Mouse (Mus musculus) heart, adult 2 months (tissue): ENCODE results near the gene Gm10277. TPM values are rescaled to one million over a fixed set of nuclear protein-coding genes. Genes with fewer than 3 reads are reported as not detected.

Experiments
- DNase-seq, 2 experiments: peaks; one replicate each; pipeline ENCODE4 v3.0.0; 2021
- H3K27ac ChIP-seq: fragments of 200-600 bp; 2 replicates; pipeline ENCODE4 v1.8.1; 2022
- H3K27me3 ChIP-seq: fragments of 200-500 bp; 2 replicates; pipeline ENCODE4 v1.6.1; 2012; ENCODE audit warnings: mild to moderate bottlenecking, low read length, inconsistent platforms, mixed read lengths; ENCODE audit not compliant: control insufficient read depth, insufficient read depth
- H3K36me3 ChIP-seq: fragments of 200-500 bp; 2 replicates; pipeline ENCODE4 v1.6.1; 2012; ENCODE audit warnings: low read length, inconsistent platforms; ENCODE audit not compliant: control insufficient read depth, insufficient read depth
- H3K4me1 ChIP-seq: fragments of 200-500 bp; 2 replicates; pipeline ENCODE4 v1.6.1; 2011; ENCODE audit warnings: low read length; ENCODE audit not compliant: control insufficient read depth, insufficient read depth
- H3K4me3 ChIP-seq: fragments of 200-600 bp; 2 replicates; pipeline ENCODE4 v1.8.1; 2022
- H3K79me2 ChIP-seq: fragments of 200-500 bp; replicated peaks from 2 replicates; pipeline ENCODE4 v1.6.1; 2012; ENCODE audit warnings: mild to moderate bottlenecking, inconsistent platforms, low read length, moderate library complexity, mixed read lengths; ENCODE audit not compliant: control insufficient read depth, insufficient read depth
- H3K9ac ChIP-seq: fragments of 200-500 bp; 2 replicates; pipeline ENCODE4 v1.6.1; 2012; ENCODE audit warnings: low read depth, mild to moderate bottlenecking, control low read depth, inconsistent platforms, low read length, mixed read lengths
- CTCF ChIP-seq: fragments of 200-600 bp; IDR thresholded peaks from 2 replicates; pipeline ENCODE4 v1.8.1; 2022; ENCODE audit warnings: antibody characterized with exemption, mild to moderate bottlenecking, moderate library complexity
- EP300 ChIP-seq: fragments of 200-500 bp; IDR thresholded peaks from 2 replicates; pipeline ENCODE4 v1.6.1; 2011; ENCODE audit warnings: low read depth, low read length, control low read depth; ENCODE audit not compliant: insufficient read depth
- POLR2A ChIP-seq: fragments of 200-500 bp; IDR thresholded peaks from 2 replicates; pipeline ENCODE4 v1.6.1; 2011; ENCODE audit warnings: mild to moderate bottlenecking, low read depth, low read length, control low read depth; ENCODE audit not compliant: insufficient read depth
- WGBS: fragments of 180-500 bp; shearing (Covaris S2); methylation state at CpG from one replicate; pipeline ENCODE4 v1.1.7; 2018; 5-methylcytosine and 5-hydroxymethylcytosine counted together
- intact Hi-C: fragments of 180-260 bp; cut with DNase I; formaldehyde crosslinking; loops from one replicate; pipeline ENCODE4 v1.15.1; 2025
- polyA plus RNA-seq: library from polyadenylated mRNA; depleted of rRNA; stranded (reverse); fragments of >200 nt; gene quantifications from 2 replicates; pipeline ENCODE4 v1.2.3, GENCODE M21; 2012
- total RNA-seq, 2 experiments: library from RNA; stranded (reverse); gene quantifications; 2 replicates each; pipeline ENCODE4 v1.2.3; 2021

The Gm10277 gene
- total and polyA plus RNA-seq, 3 experiments: not detected

DNA sequence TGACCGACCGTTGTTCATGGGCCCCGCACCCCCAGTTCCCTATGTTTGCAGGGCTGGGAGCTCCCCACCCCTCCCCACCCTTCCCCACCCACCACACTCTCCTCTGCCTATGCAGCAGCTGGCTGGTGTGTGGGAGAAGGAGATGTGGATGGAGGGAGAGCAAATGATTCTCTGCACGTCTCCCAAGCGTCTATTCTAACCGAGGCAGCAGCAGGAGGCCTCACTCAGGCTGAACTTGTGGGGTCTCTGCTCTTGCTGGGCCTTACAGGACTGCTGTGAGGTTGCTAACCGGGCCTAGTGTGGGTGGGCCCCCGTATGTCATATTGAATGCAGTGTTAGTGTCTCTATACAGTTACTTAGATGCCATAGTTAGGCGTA lies 12.9 kb upstream of the Gm10277 start:
- TF ChIP-seq CTCF (no peak), EP300 (no peak), POLR2A (no peak)
- H3K27me3 ChIP-seq: no peaks in the 10 kb centered on the region
- H3K9ac ChIP-seq: peak overlapping the region; percentile 66
- peaks cover 1% of the 10 kb centered on the region; the same call in 1 of the 2 replicates for H3K79me2 ChIP-seq
- intact Hi-C loops: loop anchor here (5.0 to 10.0 kb wide), 2 partner anchors 113 to 306 kb away; partner anchors contain the start of genes Git1 and Nufip2
- DNase-seq: no peak
- 15% methylated on average over 9 of the region's 9 CpGs for WGBS
- peaks cover 24% of the 10 kb centered on the region for H3K4me1 ChIP-seq
- peak overlapping the region; percentile 97 for H3K27ac ChIP-seq
- H3K36me3 ChIP-seq: no peaks in the 10 kb centered on the region
- peak overlapping the region; percentile 52 for H3K4me3 ChIP-seq

DNA sequence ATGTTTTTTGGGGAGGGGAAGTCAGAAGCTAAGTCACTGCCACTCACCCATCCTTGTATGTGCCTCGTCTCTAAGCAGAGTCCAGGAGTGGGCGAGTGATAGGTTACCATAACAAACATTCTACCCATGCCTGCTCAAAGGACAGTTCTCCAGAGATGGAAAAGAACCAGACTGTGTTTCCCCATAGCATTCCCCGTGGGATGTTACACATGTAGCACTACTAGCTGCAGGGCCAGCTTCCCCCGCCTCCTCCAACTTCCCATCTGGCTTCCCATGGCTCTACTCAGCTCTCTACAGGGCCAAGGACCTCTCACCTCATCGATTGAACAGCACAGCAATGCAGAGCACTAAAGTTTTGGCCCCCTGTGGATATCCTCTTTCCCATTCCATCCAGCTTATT lies 7.7 kb upstream of the Gm10277 start:
- peaks cover 1% of the 10 kb centered on the region; the same call in 1 of the 2 replicates for H3K79me2 ChIP-seq
- H3K9ac ChIP-seq: no peak overlapping the region
- TF ChIP-seq POLR2A (no peak), EP300 (no peak), CTCF (no peak)
- intact Hi-C loops: no loop called here
- 43% methylated on average over 5 of the region's 5 CpGs for WGBS
- H3K36me3 ChIP-seq: peaks cover 6% of the 10 kb centered on the region
- DNase-seq: no peak
- no peak overlapping the region for H3K27ac ChIP-seq
- H3K4me1 ChIP-seq: peaks cover 14% of the 10 kb centered on the region
- no peaks in the 10 kb centered on the region for H3K27me3 ChIP-seq
- H3K4me3 ChIP-seq: no peak overlapping the region

DNA sequence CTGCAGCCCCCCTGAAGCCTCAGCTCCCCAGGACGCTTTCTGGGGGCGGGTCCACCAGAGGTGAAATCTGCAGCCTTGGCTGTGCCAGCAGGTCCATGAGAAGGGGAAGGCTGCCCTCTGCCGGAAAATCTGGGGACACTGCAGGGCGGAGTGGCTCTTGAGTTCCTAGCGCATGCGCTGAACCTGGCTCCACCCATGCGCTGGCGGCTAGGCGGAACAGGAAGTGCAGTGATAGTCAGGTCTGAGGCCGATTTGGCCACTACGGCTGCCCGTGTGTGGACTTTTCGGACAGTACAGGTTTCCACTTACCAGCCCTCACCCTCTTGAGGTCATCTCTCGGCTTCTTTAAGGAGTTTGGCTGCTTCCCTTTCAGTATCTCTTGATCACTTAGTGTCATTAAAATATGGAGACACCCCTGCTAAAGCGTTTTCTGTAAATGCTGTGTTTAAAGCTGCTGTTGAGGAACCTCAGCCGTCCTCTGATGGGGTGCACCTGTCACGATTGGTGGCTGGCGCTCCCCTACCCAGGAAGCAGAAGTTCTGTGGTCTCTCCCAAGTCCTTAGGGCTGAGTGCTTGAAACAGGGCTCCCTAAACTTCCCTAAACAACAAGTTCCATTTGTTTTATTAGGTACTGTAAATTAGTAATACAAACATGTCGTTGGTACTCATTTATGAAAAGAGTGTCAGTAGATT lies 5.8 kb upstream of the Gm10277 start:
- 2% methylated on average over 19 of the region's 19 CpGs for WGBS
- TF ChIP-seq CTCF (no peak; the same call in 1 of the 2 replicates), POLR2A (peak; percentile 96), EP300 (peak; percentile 99)
- Histone ChIP-seq H3K36me3 (peaks cover 6% of the 10 kb centered on the region), H3K27ac (peak overlapping the region; percentile 83), H3K27me3 (no peaks in the 10 kb centered on the region), H3K9ac (peak overlapping the region; percentile 59), H3K4me1 (peaks cover 12% of the 10 kb centered on the region), H3K79me2 (0 out of 2 replicates have a peak, but pooled peaks cover 1% of the 10 kb centered on the region), H3K4me3 (peak overlapping the region; percentile 48)
- DNase-seq: peak; percentile 97
- intact Hi-C loops: loop anchor here (1.0 kb wide), 2 partner anchors 31 to 56 kb away; no protein-coding TSS in a partner anchor

DNA sequence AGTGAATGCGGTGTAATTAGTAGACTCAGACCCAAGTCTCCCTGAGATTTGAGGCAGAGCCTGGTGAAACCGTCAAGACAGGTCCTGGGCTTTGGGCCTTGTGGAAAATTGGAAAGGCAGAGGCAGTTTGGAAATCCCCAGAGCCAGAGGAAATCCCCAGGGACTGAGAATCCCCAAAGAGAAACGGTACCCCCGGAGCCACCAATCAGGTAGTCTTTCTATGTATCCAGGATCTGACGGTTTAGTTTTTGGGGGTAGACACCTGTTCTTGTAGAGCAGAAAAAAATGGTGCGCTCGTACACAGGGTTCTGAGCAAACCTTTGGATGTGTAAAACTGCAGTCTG lies 5.0 kb upstream of the Gm10277 start:
- peaks cover 12% of the 10 kb centered on the region for H3K4me1 ChIP-seq
- H3K36me3 ChIP-seq: peaks cover 6% of the 10 kb centered on the region
- no peak for DNase-seq
- H3K79me2 ChIP-seq: 0 out of 2 replicates have a peak, but pooled peaks cover 1% of the 10 kb centered on the region
- WGBS: 45% methylated on average over 7 of the region's 7 CpGs
- no peak overlapping the region for H3K9ac ChIP-seq
- peak overlapping the region; percentile 53 for H3K27ac ChIP-seq
- no peak for TF ChIP-seq EP300
- TF ChIP-seq POLR2A: no peak
- TF ChIP-seq CTCF: no peak
- intact Hi-C loops: no loop called here
- H3K27me3 ChIP-seq: no peaks in the 10 kb centered on the region
- H3K4me3 ChIP-seq: no peak overlapping the region

DNA sequence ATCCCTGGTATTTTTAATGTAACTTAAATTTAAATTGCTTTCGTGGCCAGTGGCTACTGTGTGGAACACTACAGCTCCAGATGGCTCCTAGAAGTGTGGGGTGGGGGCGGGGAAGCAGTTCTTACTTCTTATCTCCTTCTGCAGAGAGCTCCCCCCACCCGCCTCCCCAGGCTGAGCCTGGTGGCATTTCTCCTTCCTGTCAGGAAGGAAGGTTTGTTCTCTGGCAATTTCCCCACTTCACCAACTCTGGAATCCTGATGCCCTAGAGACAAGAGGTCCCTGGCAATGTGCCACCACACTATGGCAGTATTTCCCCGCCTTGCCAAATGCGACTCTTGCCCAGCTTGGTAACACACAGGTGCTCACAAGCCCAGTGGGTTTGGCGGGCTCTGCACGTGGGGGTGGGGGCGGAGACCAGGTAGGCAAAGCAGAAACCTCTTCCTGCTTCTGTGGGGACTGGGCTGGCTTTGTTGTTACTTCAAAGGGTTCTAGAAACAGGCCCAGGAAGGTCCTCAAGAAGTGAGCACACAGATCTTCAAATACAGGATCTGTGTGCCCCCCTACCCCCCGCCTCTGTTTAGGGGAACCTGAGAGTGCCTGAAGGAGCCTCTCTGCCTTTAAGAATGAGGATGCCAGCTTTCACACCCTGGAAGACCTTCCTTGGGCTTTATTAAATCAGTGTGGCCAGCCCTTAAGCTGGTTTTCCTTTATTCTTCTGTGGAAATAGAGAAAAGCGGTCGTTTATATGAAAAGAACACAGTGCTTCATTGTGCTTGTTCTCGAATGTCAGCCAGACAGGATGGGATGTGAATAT lies 4.4 kb upstream of the Gm10277 start:
- no peak overlapping the region for H3K9ac ChIP-seq
- 24% methylated on average over 12 of the region's 12 CpGs for whole genome bisulfite sequencing
- H3K79me2 ChIP-seq: 0 out of 2 replicates have a peak, but pooled peaks cover 1% of the 10 kb centered on the region
- H3K27me3 ChIP-seq: no peaks in the 10 kb centered on the region
- H3K36me3 ChIP-seq: peaks cover 6% of the 10 kb centered on the region
- H3K4me1 ChIP-seq: peaks cover 12% of the 10 kb centered on the region
- intact Hi-C loops: no loop called here
- peak; percentile 47 to 66 for DNase-seq
- TF ChIP-seq POLR2A: no peak
- H3K27ac ChIP-seq: peak overlapping the region; percentile 53
- no peak overlapping the region for H3K4me3 ChIP-seq
